Mouse (Mus musculus) cortical plate, adult 2 months (tissue): ENCODE data around the gene 1700029F12Rik.

ENCODE experiments used
- CTCF ChIP-seq: fragments of 200-500 bp; IDR thresholded peaks from 2 replicates; pipeline ENCODE4 v1.5.1; 2011; ENCODE audit warnings: mild to moderate bottlenecking, control low read depth, low read length; ENCODE audit not compliant: insufficient read depth; ENCODE audit errors: extremely low read depth
- POLR2A ChIP-seq: fragments of 200-500 bp; IDR thresholded peaks from 2 replicates; pipeline ENCODE4 v1.6.1; 2011; ENCODE audit warnings: mild to moderate bottlenecking, low read length, control low read depth; ENCODE audit not compliant: insufficient read depth; ENCODE audit errors: extremely low read depth

GRCm38 (mm10) chr13:96993291-96993989, 40.7 kb downstream of the 1700029F12Rik start:
- TF ChIP-seq POLR2A (no peak), CTCF (no peak)
